Mouse (Mus musculus) adrenal gland, adult (tissue): ENCODE measurements around the gene Cyp4f16.
"Not testable (repeated sequence)": the region's sequence is repeated elsewhere in the genome, so short reads cannot be mapped to it uniquely, and the experiment has no call there.

Source experiments
- DNase-seq, 2 experiments: peaks; one replicate each; pipeline ENCODE4 v3.0.0; 2022 to 2023; ENCODE audit warnings: low spot score in 1 of 2; ENCODE audit not compliant: inconsistent age in 2 of 2

The Cyp4f16 gene

GRCm38 (mm10) chr17:32550377-32550776 lies 14.0 kb downstream of the Cyp4f16 start:
- DNase-seq: not testable (repeated sequence)

- DNase-seq: peak; percentile 87 to 96
Observed at GRCm38 (mm10) chr17:32550900-32551770, 14.8 kb downstream of the Cyp4f16 start.

GRCm38 (mm10) chr17:32553016-32553415 lies 16.7 kb downstream of the Cyp4f16 start:
- not testable (repeated sequence) for DNase-seq

- not testable (repeated sequence) for DNase-seq
Observed at GRCm38 (mm10) chr17:32554368-32554767, 18.0 kb downstream of the Cyp4f16 start.

GRCm38 (mm10) chr17:32563301-32563700 lies 26.9 kb downstream of the Cyp4f16 start:
- DNase-seq: not testable (repeated sequence)

- not testable (repeated sequence) for DNase-seq
Observed at GRCm38 (mm10) chr17:32573286-32573685, 36.9 kb downstream of the Cyp4f16 start.

GRCm38 (mm10) chr17:32577496-32578186 lies 41.3 kb downstream of the Cyp4f16 start:
- DNase-seq: peak in 1 of 2 experiments; percentile 28

GRCm38 (mm10) chr17:32596494-32596893 lies 60.1 kb downstream of the Cyp4f16 start:
- no peak for DNase-seq
